Mouse (Mus musculus) ES-E14 (cell line): ENCODE data around the gene Gm28053.

Experiments
- CHD2 ChIP-seq: IDR thresholded peaks from 2 replicates; pipeline ENCODE4 v1.6.1; 2014; ENCODE audit warnings: mild to moderate bottlenecking, low read depth, low read length, inconsistent platforms
- MAFK ChIP-seq: IDR thresholded peaks from 2 replicates; pipeline ENCODE4 v1.6.1; 2014; ENCODE audit warnings: mild to moderate bottlenecking, low read depth, low read length, inconsistent platforms; ENCODE audit not compliant: insufficient read depth
- ZC3H11A ChIP-seq: IDR thresholded peaks from 2 replicates; pipeline ENCODE4 v1.6.1; 2012; ENCODE audit warnings: low read depth, mild to moderate bottlenecking, inconsistent platforms, low read length, borderline replicate concordance
- ZNF384 ChIP-seq: IDR thresholded peaks from 2 replicates; pipeline ENCODE4 v1.6.1; 2012; ENCODE audit warnings: low read depth, low read length, inconsistent platforms

DNA sequence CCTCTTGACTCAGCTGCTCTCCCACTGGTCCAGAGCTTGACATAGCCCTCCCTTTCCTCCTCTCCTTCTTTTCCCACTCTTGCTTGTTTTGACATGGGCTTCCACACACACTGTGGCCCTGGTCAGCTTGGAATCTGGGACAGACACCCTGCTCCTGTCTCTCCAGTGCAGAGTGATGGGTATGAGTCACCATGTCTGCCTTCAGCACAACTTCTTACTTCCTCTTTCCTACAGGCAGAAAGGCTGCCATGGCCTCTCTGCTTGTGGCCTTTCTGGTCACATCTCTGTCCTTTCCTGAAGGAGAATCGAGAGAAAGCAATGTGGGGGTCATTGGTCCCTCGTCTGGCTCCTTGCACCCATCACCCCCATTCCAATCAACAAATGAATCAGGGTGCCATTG lies 31.3 kb upstream of the Gm28053 start:
- no peak for TF ChIP-seq MAFK
- TF ChIP-seq ZC3H11A, result no peak
- TF ChIP-seq CHD2, result no peak
- TF ChIP-seq ZNF384, result no peak
